Mouse (Mus musculus): Measurements from ENCODE around the gene Ankdd1b.

Gene Ankdd1b

GRCm38 (mm10) chr13:96454288-96454687, 16.7 kb downstream of the Ankdd1b start:
- DNase-seq (ENCODE audit: low spot score in 2 of 2): no peak

DNA sequence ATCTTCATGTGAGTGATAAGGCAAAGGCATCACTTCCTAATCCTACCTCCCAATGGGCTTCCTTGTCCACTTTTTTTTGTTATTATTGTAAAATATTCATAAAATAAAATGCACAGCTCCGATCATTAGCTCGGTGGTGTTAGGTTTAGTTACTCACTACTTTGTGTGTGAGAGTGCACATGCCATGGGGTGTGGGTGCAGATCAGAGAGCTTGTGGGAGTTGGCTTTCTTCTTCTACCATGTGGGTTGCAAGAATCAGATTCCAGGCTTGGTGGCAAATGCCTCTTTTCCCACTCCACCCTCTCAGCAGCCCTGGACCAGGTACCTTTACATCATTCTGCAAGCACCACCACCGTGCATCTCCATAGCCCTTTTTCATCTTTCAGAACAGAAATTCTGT, 18.4 kb downstream of the Ankdd1b start:
- no peak for DNase-seq (ENCODE audit: low spot score in 2 of 2)

- DNase-seq (ENCODE audit: low spot score in 2 of 2): no peak
Observed at GRCm38 (mm10) chr13:96451386-96452140, 19.4 kb downstream of the Ankdd1b start.

DNA sequence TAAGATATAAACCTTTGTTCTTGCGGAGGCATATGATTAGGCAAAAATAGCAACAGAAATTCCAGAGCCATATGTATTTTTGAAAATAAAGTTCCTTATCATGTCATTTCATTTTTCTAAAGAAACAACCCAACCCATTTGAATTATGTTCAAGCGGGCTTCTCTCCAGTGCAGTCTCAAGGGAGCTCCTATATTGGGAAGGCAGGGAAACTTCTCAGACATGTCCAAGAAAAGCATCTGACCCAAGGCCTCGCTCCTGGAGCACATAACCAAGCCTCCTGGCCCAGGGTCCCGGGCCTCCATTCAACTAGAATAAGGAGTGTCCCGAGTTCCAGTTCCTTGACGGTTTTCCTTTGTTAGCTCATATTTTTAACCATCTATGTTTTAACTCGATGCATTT, 20.1 kb downstream of the Ankdd1b start:
- DNase-seq (ENCODE audit: low spot score in 2 of 2): no peak

DNA sequence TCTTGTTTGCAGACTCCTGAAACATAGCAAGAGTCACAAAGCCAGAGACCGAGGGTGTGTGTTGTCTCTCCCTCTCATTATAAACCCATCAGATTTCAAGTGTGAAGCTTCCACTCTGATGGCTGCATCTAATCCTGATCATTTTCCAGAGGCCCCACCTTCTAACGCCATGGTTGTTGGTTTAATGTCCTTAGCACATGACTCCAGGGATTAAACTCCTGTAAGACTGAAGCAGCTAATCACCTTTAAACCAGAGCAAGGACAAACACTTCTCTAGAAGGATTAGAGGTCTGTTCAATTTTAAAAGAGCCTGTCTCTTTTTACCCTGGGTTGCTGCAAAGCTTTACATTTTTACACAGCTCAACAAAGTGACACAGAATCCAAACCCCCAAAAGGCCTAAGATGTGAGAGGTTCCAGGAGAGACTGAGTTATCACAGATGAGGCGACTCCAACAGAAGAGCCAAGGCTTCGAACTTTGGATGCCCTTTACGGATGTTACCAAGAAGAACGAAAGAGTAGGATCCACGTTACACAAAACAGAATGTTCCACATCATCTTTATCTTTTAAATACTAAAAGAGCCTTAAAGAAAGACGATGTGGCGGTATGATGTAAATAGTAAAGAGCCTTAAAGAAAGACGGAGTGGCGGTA, 20.7 kb downstream of the Ankdd1b start:
- DNase-seq (ENCODE audit: low spot score in 2 of 2): no peak

- DNase-seq (ENCODE audit: low spot score in 2 of 2): no peak
Observed at GRCm38 (mm10) chr13:96440436-96440835, 30.6 kb downstream of the Ankdd1b start.

- DNase-seq (ENCODE audit: low spot score in 2 of 2): no peak
Observed at GRCm38 (mm10) chr13:96436921-96437320, 34.1 kb downstream of the Ankdd1b start.

DNA sequence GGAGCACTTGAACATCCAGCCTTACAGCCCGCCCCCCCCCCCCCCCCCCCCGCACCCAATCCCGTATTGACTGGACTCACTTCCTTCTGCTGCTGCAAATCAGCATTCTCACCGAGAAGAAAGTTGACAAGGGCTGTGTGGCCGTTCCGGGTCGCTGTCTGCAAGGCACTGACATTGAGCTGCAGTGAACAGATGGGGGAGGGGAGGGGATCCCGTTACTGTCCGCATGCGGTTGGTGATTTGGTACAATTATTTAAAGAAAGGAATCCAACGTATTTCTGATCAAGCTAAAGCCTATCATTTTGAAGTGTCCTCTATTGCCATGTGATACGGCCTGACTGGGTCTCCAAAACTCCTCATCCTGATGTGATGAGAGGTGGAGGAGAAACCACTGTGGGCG, 35.2 kb downstream of the Ankdd1b start:
- no peak for DNase-seq (ENCODE audit: low spot score in 2 of 2)

DNA sequence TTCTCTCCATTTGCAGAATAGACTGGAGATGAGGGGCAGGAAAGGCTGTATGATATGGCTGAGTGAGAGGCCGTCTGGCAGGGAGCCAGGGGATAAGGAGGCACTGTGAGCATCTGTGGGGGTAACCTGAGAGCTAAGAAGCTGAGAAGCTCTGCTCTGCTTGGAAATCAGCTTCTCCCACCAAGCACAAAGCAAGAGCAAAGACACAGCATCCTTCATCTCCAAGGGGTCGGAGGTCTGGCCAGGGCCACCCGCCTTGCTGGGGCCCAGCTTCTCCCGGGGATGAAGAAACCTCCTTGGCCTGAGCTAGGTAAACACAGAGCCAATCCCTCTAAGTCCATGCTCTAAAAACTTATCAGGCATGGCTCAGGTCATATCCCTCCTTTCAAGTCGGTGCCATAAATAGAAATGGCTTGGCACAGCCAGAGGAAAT, 36.1 kb downstream of the Ankdd1b start:
- no peak for DNase-seq (ENCODE audit: low spot score in 2 of 2)

DNA sequence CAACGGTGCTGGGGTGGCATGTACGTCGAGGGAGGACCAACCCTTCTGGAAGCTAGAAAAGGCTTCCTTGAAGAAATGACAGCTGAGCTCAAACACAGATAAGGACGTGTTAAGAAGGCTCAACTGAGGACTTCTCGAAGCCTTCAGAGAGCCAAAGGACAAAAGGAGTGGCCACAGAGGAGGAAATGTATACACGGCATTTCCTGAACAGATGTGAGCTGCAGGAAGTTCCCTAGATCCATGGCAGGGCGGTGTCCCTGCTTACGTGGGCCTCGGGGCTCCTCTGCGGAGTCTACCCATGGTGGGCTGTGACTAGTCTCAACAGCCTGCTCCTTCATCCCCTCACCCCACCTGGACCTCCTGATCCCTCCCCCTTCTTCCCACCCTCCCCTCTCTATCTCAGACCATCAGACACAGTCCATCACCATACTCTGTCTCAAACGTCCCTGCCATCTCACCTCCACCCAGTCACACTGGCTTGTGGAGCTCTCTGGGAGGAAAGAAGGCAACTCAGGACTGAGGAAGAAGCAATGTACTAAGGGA, 37.3 kb downstream of the Ankdd1b start:
- DNase-seq (ENCODE audit: low spot score in 2 of 2): no peak

DNA sequence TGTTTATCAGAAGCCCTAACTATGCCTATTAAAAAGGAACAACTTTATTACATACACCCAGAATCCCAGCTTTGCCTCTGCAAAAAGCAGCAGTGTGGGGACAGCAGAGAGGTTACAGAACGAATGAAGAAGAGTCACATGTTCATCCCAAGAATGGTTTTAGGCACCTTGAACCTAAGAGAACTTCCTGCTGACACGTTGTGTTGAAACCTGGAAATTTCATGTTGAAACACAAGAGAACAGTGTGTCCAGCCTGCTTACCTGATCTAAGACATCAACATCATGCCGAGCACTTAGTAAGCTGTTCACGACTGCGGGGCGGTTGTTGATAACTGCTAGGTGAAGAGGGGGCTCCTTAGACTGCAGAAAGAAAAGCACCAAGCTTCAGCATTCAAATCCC, 38.0 kb downstream of the Ankdd1b start:
- DNase-seq (ENCODE audit: low spot score in 2 of 2): no peak

- no peak for DNase-seq (ENCODE audit: low spot score in 2 of 2)
Observed at GRCm38 (mm10) chr13:96432376-96432811, 38.6 kb downstream of the Ankdd1b start.

- DNase-seq (ENCODE audit: low spot score in 2 of 2): peak; percentile 55 to 88
Observed at GRCm38 (mm10) chr13:96431595-96432156, 39.3 kb downstream of the Ankdd1b start.

GRCm38 (mm10) chr13:96428531-96428930, 42.5 kb downstream of the Ankdd1b start:
- no peak for DNase-seq (ENCODE audit: low spot score in 2 of 2)

GRCm38 (mm10) chr13:96426044-96426443, 45.0 kb downstream of the Ankdd1b start:
- DNase-seq (ENCODE audit: low spot score in 2 of 2): no peak

DNA sequence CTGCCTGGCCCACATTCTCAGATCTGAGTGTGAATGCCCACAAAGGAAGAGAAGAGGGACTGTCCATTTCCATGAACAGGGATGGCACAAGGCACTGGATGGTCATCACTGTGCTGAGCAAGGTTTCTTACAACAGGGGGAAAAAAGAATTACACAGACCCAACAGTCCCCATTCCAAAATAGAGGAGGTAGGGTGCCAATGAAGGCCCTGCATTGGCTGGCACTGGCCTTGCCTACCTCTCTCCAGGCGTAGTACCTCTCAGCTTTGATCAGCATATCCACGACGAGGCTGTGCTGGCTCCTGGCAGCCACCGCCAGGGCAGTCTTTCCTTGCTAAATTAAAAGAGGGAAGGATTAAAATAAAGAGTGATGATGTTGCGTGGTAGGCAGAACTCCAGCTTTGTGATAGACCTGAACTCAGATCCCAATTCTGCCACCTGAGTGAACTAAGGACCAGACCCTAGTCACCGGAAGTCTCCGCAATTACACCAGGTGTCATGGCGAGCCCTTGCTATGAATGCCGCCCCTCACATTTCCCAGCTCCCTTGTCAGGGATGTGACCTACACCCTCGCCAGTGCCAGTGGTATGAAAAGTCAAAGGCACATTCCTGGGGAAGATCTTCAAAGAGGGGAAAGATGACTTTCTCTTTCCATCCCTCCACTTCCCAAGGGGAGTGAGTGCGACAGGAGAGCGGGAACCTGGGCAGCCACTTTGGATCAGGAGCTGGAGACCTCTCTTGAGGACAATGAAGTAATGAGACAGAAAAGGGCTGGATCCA, 46.3 kb downstream of the Ankdd1b start:
- DNase-seq (ENCODE audit: low spot score in 2 of 2): no peak

DNA sequence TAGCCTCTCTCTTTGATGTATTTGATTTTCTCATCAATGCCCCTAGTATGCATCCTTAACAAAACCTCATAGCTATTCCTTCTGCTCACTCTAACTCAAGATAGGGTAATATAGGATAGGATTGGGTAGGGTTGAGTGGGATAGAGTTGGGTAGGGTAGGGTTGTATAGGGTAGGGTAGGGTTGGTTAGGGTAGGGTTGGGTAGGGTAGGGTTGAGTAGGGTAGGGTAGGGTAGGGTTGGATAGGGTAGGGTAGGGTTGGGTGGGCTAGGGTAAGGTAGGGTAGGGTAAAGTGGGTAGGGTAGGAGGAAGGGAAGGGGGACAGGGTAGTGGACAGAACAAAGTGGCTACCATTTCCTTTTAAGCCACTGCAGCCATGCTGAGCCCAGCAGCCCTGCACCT, 49.8 kb downstream of the Ankdd1b start:
- no peak for DNase-seq (ENCODE audit: low spot score in 2 of 2)

DNA sequence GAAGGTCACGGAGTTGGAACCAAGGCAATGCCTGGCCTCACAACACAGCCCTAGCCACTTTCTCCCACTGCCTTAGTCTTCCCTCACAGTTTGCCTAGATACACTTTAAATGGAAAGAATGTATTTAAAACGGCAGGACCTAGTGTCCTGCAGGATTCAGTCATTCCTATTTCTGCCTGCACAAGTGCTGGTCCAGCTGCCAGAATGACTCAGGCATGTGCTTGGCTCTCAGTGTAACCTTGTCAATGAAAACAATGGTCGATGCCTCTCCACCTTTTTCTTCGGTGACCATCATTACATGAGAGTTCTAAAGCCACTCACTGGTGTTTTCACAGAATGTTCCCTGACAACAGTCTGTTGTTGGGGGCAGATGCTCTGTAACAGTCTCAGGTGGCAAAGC, 52.5 kb downstream of the Ankdd1b start:
- DNase-seq (ENCODE audit: low spot score in 2 of 2): no peak

DNA sequence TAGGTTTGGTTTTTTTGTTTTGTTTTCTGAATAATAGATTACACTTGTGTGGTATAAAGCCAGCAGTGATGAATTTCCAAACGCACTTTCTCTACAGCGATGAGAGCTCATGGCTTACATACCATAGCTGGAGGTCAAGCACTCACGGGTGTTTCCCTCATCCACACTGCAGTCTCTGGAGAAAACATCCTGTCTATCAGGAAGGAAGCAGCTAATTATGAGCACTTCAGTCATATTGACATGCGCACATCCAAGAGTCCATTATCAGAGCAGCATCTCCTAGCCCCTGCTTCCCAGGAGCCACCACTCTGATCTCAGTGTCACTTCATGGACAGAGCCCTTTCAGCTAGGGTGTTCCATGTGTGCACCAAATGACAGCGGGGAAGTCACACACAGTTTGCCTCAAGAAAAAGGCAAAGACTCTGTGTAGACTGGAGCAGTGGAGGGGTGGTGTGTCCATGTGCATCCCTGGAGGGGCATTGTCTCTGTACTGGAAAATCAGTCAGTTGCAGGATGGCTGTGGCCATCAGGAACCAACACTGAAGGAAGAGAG, 53.7 kb downstream of the Ankdd1b start:
- no peak for DNase-seq (ENCODE audit: low spot score in 2 of 2)

DNA sequence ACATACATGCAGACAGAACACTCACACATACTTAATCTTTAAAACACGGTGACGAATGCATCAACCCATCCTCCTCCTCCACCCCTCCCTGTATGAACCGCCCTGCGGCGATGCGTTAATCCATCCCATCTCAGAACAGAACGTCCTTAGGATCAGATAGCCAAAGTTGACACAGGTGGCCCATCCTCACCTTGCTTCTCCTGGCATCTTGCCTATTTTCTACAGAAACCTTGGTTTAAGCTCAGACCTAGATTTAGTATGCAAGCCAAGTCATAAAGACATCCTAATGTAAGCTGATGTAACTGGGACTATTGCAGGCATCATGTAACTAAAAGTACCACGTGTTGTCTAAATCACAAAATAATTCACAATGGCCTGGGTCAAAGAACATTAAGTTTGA, 54.6 kb downstream of the Ankdd1b start:
- DNase-seq (ENCODE audit: low spot score in 2 of 2): no peak

- DNase-seq (ENCODE audit: low spot score in 2 of 2): no peak
Observed at GRCm38 (mm10) chr13:96414384-96414783, 56.6 kb downstream of the Ankdd1b start.

- no peak for DNase-seq (ENCODE audit: low spot score in 2 of 2)
Observed at GRCm38 (mm10) chr13:96408786-96409185, 62.2 kb downstream of the Ankdd1b start.
